Mouse (Mus musculus) 3T3-L1 (cell line): ENCODE data around the gene Fcer1g.
A peak's percentile ranks its signal among the peaks of the same experiment; 100 is the strongest.

Source experiments
- DNase-seq: peaks from one replicate; pipeline ENCODE4 v3.0.0-alpha.2; 2015; ENCODE audit warnings: low read depth, low spot score

The Fcer1g gene

DNA sequence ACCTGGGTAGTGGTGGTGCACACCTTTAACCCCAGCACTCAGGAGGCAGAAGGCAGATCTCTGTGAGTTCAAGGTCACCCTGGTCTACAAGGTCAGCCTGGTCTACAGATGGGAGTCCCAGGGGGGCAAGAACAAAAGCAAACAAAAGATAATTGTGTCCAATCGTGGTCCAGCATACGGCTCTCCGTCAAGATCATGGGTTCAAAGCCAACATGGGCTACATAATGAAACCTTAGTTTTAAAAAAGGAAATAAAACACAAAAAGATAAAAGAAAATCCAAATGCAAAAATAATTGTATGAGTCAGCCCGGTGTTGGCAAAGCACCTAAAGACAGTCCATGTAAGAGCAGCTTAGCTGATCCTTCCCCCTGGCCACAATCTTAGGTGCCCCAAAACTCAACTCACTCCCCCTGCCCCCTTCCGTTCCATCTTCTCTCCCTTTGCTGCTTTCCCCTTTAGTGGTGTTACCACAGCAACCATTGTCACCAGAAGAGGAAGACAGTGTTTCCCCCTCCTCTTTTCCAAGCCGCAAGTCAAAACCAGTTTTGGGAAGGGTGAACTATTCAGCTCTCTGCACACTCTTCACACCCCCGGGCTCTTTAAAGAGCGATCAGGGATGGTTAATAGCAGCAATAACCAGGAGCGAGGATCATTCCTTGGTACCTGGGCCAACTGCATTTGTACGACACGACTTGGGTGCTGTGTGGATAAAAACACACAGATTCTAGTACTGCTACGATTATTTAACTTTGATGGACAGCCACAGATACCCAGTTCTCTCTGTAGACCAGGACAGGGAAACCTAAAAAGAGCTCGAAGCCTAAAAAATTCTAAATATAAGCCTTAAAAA lies 46.1 kb downstream of the Fcer1g start:
- DNase-seq, result no peak

DNA sequence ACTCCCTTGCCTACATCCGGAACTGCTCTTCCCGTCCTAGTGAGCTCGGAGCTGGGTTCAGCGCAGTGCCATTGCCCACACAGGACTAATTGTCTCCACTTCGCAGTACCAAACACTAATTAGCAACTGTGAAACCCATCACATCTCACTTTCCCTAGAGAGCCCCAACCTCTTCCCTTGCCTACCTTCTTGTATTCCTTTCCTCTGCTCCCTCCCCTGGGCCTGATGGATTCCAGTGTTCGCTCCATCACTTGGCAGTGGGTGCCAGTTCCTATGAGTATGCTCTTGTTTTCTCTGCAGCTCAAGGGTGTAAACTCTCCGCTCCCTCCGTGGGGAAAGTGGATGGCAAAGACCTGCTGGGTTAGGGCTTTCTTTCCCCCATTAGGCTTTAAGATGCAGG lies 48.5 kb downstream of the Fcer1g start:
- DNase-seq, result no peak

DNA sequence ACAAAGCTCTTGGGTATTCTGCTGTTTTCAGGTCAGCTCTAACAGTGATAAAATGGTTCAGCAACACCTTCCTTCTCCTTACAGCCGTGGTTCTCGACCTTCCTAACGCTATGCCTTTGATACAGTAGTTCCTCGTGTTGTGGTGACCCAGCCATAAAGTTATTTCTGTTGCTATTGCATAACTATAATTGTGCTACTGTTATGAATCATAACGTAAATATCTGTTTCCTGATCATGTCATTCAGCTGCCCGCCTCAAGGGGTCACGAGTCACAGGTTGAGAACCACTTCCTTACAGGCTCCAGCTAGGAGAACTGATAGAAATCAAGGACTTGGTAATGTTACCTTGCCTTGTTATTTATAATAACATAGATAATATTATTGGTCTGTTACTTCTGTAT lies 49.9 kb downstream of the Fcer1g start:
- peak; percentile 86 for DNase-seq

DNA sequence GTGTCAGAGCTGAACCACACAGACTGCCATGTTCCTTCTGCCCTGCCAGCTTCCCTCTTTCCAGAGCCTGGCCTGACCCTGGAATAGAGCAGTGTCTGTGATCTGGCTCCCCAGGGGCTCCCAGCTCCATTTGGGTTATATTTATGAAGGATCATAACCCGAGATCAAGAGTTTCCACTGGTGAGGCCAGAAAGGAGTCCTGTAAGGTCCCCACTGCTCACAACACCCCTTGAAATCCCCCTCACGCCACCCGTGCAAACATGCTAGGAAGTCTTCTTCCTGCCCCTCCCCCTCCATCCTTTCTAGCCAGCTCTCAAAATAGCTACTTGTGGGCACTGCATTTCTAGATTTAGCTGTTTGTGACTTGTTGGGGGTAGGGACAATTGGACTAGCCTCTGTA lies 50.5 kb downstream of the Fcer1g start:
- no peak for DNase-seq

DNA sequence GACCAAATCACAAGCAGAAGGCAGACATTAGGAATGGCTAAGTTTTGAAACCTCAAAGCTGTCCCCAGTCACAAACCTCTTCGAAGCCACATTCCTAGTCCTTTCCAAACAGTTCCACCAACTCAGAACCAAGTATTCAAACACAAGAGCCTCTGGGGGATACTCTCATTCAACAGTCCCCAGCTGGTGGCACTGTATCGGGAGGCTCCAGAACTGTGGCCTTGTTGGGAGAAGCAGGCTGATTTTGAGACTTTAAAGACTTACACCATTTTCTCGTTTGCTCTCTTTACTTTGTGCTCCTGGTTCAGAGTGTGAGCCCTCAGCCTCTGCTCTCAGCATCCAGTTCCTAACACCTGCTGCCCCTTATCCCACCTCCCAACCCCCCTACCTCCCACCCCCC lies 51.1 kb downstream of the Fcer1g start:
- no peak for DNase-seq
